Mouse (Mus musculus): ENCODE results near the gene Spock2. TPM values are rescaled to one million over a fixed set of nuclear protein-coding genes. Genes with fewer than 3 reads are reported as not detected.
"Not testable (repeated sequence)": the region's sequence is repeated elsewhere in the genome, so short reads cannot be mapped to it uniquely, and the experiment has no call there.

The Spock2 gene
- polyA plus RNA-seq, 1 experiment from 2014 or later = 3.8 TPM

DNA sequence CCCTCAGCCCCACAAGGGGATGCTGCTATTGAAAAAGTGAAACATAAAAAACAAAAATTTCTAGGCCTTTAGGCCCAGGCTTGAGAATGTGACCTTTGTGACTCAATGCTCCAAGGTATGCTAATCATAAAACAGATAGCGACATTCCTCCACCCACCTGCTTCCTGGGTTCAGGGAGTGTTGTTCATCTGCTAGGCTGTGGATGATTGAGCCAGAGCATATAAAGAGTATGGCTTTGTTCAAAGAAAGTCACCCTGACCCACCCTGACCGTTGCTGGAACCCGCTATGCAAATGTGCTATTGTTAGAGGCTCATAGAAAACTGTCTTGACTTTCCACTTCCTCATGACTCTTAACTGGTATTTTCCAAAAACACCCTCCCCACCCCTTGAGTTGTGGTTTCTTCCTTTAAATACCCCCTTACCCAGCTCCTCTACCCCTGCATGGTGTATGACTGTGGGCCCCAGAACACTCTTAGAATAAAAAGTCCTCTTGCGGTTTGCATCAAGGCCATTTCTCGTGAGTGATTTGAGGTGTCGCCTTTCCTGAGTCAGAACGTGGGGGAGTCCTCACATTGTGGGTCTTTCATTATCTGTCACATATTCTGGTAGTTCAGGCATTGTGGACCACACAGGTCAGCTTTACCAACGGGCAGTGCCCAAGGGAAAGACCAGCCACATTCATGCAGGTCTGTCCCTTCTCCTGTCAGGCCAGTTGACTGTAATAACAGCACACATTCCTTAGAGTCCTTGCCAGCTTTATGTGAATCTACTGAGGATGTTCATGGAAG lies 56.4 kb downstream of the Spock2 start:
- not testable (repeated sequence) for ATAC-seq (ENCODE audit: insufficient number of reproducible peaks, insufficient read depth, low FRiP score, low read depth); H3K4me2 ChIP-seq (replicated peaks; ENCODE audit: low read depth, low read length); H3K9me3 ChIP-seq (ENCODE audit: control insufficient read depth, low read depth, low read length); H3K27me3 ChIP-seq (ENCODE audit: control insufficient read depth, insufficient read depth, low read length); H3K4me3 ChIP-seq (ENCODE audit: low read depth, low read length); H3K9ac ChIP-seq (replicated peaks; ENCODE audit: low read depth, low read length); H3K4me1 ChIP-seq (ENCODE audit: control insufficient read depth, insufficient read depth, low read length); H3K36me3 ChIP-seq (ENCODE audit: control insufficient read depth, insufficient read depth, low read length); H3K27ac ChIP-seq (ENCODE audit: low read length)
- 81% methylated on average over 8 of the region's 8 CpGs for WGBS

DNA sequence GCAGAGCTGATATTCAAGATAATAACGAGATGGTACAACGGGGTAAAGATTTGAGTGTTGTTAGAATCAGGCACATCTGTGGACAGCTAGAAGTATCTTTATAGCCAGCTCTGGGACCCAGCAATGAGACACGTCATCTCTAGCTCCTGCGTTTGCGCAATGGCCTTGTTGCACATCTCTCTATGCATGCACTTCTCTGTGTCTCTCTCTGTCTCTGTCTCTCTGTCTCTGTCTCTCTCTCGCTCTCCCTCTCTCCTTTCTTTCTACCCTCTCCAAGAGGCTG lies 56.9 kb downstream of the Spock2 start:
- Histone ChIP-seq H3K4me2 (replicated peaks; ENCODE audit: low read depth, low read length) (no peak overlapping the region), H3K9me3 (ENCODE audit: control insufficient read depth, low read depth, low read length) (no peaks in the 10 kb centered on the region), H3K27me3 (ENCODE audit: control insufficient read depth, insufficient read depth, low read length) (no peaks in the 10 kb centered on the region), H3K27ac (ENCODE audit: low read length) (no peak overlapping the region), H3K4me1 (ENCODE audit: control insufficient read depth, insufficient read depth, low read length) (no peaks in the 10 kb centered on the region), H3K9ac (replicated peaks; ENCODE audit: low read depth, low read length) (no peak overlapping the region), H3K4me3 (ENCODE audit: low read depth, low read length) (no peak overlapping the region), H3K36me3 (ENCODE audit: control insufficient read depth, insufficient read depth, low read length) (no peaks in the 10 kb centered on the region)
- 93% methylated on average over 6 of the region's 6 CpGs for WGBS
- no peak for ATAC-seq (ENCODE audit: insufficient number of reproducible peaks, insufficient read depth, low FRiP score, low read depth)

DNA sequence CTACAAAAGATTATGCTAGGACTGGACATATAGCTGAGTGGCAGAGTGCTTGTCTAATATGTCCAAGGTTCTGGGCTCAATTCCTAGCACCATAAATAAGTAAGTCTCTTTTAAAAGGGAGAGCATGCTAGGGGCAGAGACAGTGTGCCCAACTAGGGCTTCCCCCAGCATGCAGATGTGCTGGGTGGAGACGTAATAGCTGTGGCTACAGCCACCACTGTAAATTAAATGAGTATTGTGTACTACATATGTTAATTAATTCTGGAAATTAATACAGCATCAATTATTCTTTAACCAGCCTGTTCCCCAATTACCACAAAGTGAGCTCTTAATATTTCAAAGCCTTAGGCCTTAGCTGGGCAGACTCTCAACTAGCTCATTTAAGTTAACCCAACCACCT lies 58.9 kb downstream of the Spock2 start:
- H3K27me3 ChIP-seq (ENCODE audit: control insufficient read depth, insufficient read depth, low read length) = no peaks in the 10 kb centered on the region
- no peak for ATAC-seq (ENCODE audit: insufficient number of reproducible peaks, insufficient read depth, low FRiP score, low read depth)
- H3K4me1 ChIP-seq (ENCODE audit: control insufficient read depth, insufficient read depth, low read length) = no peaks in the 10 kb centered on the region
- H3K36me3 ChIP-seq (ENCODE audit: control insufficient read depth, insufficient read depth, low read length) = no peaks in the 10 kb centered on the region
- no peak overlapping the region for H3K27ac ChIP-seq (ENCODE audit: low read length)
- no peak overlapping the region for H3K9ac ChIP-seq (replicated peaks; ENCODE audit: low read depth, low read length)
- no peaks in the 10 kb centered on the region for H3K9me3 ChIP-seq (ENCODE audit: control insufficient read depth, low read depth, low read length)
- no peak overlapping the region for H3K4me3 ChIP-seq (ENCODE audit: low read depth, low read length)
- no peak overlapping the region for H3K4me2 ChIP-seq (replicated peaks; ENCODE audit: low read depth, low read length)
- 93% methylated on average over 1 of the region's 1 CpGs for WGBS

DNA sequence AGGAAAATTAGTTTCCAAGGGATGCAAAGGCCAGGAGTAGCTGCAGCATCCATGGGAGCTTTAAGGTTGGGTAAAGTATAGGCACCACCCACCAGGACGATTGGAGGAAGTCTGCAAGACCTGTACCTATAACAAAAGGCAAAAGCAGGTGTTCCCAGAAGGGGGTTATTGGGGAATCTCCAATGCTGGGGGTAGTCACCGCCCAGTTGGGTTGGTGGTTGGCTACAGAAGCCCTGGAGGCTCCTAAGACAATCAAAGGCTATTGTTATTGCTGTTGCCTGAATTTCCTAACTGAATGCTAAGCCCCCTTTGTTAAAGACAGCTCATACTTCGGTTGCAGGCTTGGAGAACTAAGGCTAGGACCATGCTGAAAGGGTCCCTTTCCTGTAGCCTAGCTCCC lies 60.0 kb downstream of the Spock2 start:
- Histone ChIP-seq H3K36me3 (ENCODE audit: control insufficient read depth, insufficient read depth, low read length) (no peaks in the 10 kb centered on the region), H3K4me3 (ENCODE audit: low read depth, low read length) (no peak overlapping the region), H3K9ac (replicated peaks; ENCODE audit: low read depth, low read length) (no peak overlapping the region), H3K27me3 (ENCODE audit: control insufficient read depth, insufficient read depth, low read length) (no peaks in the 10 kb centered on the region), H3K4me2 (replicated peaks; ENCODE audit: low read depth, low read length) (no peak overlapping the region), H3K4me1 (ENCODE audit: control insufficient read depth, insufficient read depth, low read length) (no peaks in the 10 kb centered on the region), H3K27ac (ENCODE audit: low read length) (no peak overlapping the region), H3K9me3 (ENCODE audit: control insufficient read depth, low read depth, low read length) (no peaks in the 10 kb centered on the region)
- 34% methylated on average over 3 of the region's 3 CpGs for WGBS
- no peak for ATAC-seq (ENCODE audit: insufficient number of reproducible peaks, insufficient read depth, low FRiP score, low read depth)

DNA sequence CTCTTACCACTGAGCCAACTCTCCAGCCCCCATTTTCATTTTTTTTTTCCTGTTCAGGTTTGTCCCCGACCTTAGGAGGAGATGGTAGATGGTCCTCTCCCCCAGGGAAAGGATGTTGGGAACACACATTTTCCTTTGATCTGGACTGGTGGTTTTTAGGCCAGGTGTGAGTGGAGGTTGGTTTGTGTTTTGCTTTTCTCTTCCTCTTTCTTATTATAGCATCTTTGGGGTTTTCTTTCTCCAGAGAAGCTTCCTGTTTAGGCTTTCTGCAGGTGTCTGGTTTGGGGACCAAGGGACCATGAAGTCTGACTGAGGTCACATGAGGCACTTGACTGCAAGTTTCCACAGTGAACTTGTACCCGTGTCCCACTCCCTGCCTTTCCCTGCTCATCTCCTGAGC lies 62.3 kb downstream of the Spock2 start:
- WGBS = 66% methylated on average over 2 of the region's 2 CpGs
- H3K9ac ChIP-seq (replicated peaks; ENCODE audit: low read depth, low read length) = no peak overlapping the region
- H3K27ac ChIP-seq (ENCODE audit: low read length) = no peak overlapping the region
- no peaks in the 10 kb centered on the region for H3K4me1 ChIP-seq (ENCODE audit: control insufficient read depth, insufficient read depth, low read length)
- no peak for ATAC-seq (ENCODE audit: insufficient number of reproducible peaks, insufficient read depth, low FRiP score, low read depth)
- H3K9me3 ChIP-seq (ENCODE audit: control insufficient read depth, low read depth, low read length) = no peaks in the 10 kb centered on the region
- H3K36me3 ChIP-seq (ENCODE audit: control insufficient read depth, insufficient read depth, low read length) = no peaks in the 10 kb centered on the region
- H3K4me2 ChIP-seq (replicated peaks; ENCODE audit: low read depth, low read length) = no peak overlapping the region
- no peaks in the 10 kb centered on the region for H3K27me3 ChIP-seq (ENCODE audit: control insufficient read depth, insufficient read depth, low read length)
- H3K4me3 ChIP-seq (ENCODE audit: low read depth, low read length) = no peak overlapping the region

DNA sequence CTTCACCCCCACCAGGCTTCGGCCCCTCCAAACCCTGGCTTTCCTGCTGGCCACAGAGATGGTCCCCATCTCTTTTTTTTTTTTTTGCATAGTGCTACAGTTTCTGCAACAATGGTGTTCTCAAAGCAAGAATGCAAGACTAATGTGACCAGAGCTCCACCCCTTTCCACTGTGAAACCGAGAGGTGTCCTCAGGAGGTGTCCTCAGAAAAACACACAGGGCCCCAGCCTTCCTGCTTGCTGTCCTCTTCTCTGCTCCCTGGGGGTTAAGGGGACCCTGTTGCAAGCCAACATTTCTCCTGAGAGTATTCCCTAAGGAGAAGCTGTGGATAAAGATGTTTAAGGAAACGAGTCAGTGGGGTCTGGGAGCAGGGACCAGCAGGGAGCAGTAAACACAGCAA lies 62.9 kb downstream of the Spock2 start:
- no peaks in the 10 kb centered on the region for H3K36me3 ChIP-seq (ENCODE audit: control insufficient read depth, insufficient read depth, low read length)
- WGBS = 71% methylated on average over 3 of the region's 3 CpGs
- no peak overlapping the region for H3K27ac ChIP-seq (ENCODE audit: low read length)
- no peaks in the 10 kb centered on the region for H3K9me3 ChIP-seq (ENCODE audit: control insufficient read depth, low read depth, low read length)
- no peak overlapping the region for H3K9ac ChIP-seq (replicated peaks; ENCODE audit: low read depth, low read length)
- no peak overlapping the region for H3K4me3 ChIP-seq (ENCODE audit: low read depth, low read length)
- H3K4me1 ChIP-seq (ENCODE audit: control insufficient read depth, insufficient read depth, low read length) = no peaks in the 10 kb centered on the region
- no peaks in the 10 kb centered on the region for H3K27me3 ChIP-seq (ENCODE audit: control insufficient read depth, insufficient read depth, low read length)
- ATAC-seq (ENCODE audit: insufficient number of reproducible peaks, insufficient read depth, low FRiP score, low read depth) = no peak
- no peak overlapping the region for H3K4me2 ChIP-seq (replicated peaks; ENCODE audit: low read depth, low read length)

DNA sequence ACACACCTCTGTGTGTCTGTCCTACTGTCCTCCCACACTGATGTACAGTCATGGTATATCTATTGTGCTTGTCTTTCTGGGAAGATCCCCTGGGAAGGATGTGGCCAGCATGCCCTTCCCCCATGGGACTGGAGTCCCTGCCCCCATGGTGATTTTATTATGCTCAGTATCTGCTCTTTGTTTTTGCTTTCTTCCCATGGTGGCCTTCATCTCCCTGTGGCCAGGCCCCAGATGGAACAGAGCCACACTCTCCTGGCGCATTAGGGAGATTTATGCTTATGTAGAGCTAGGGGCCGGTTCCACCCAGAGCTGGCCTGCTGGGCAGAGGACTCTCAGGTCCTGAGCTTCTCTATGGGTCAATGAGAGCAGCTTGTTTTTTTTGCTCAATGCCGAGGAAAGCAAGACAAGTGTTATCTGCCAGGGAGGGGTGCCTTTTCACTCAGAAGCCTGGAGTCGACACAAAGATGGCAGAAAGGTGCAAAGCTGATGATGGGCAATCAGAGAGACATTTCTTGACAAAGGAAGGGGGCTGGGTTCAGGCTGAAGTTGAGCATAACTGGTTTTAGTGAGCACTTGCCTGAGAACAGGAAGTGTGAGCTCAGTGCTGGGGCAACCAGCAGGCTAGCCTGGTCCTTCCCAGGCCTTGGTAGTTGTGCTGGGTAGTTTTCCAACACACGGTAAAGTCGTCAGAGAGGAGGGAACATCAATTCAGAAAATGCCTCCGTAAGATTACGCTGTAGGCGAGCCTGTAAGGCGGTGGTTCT lies 64.5 kb downstream of the Spock2 start:
- Histone ChIP-seq H3K36me3 (ENCODE audit: control insufficient read depth, insufficient read depth, low read length) (no peaks in the 10 kb centered on the region), H3K9me3 (ENCODE audit: control insufficient read depth, low read depth, low read length) (no peaks in the 10 kb centered on the region; the same call in 1 of the 2 replicates), H3K27ac (ENCODE audit: low read length) (no peak overlapping the region), H3K9ac (replicated peaks; ENCODE audit: low read depth, low read length) (no peak overlapping the region), H3K4me1 (ENCODE audit: control insufficient read depth, insufficient read depth, low read length) (no peaks in the 10 kb centered on the region), H3K4me3 (ENCODE audit: low read depth, low read length) (no peak overlapping the region), H3K27me3 (ENCODE audit: control insufficient read depth, insufficient read depth, low read length) (no peaks in the 10 kb centered on the region), H3K4me2 (replicated peaks; ENCODE audit: low read depth, low read length) (no peak overlapping the region)
- ATAC-seq (ENCODE audit: insufficient number of reproducible peaks, insufficient read depth, low FRiP score, low read depth) = no peak
- WGBS = 77% methylated on average over 10 of the region's 10 CpGs

DNA sequence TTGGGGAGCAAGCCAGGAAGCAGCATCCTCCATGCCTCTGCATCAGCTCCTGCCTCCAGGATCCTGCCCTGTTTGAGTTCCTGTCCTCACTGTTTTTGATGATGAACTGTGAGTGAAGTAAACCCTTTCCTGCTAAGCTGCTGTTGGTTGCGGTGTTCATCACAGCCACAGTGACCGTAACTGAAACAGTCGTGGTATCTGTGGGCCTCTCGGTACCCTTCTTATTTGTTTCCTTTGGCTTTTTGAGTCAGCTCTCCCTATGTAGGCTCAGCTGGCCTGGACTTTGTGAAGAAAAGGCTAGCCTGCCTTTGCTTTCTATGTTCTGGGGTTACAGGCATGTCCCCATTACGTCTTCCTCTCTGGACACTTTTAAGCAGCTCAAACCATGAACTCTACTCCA lies 65.3 kb downstream of the Spock2 start:
- 89% methylated on average over 5 of the region's 5 CpGs for whole genome bisulfite sequencing
- no peaks in the 10 kb centered on the region for H3K36me3 ChIP-seq (ENCODE audit: control insufficient read depth, insufficient read depth, low read length)
- no peak overlapping the region for H3K4me3 ChIP-seq (ENCODE audit: low read depth, low read length)
- H3K9me3 ChIP-seq (ENCODE audit: control insufficient read depth, low read depth, low read length) = no peaks in the 10 kb centered on the region; the same call in 1 of the 2 replicates
- no peak overlapping the region for H3K4me2 ChIP-seq (replicated peaks; ENCODE audit: low read depth, low read length)
- H3K4me1 ChIP-seq (ENCODE audit: control insufficient read depth, insufficient read depth, low read length) = no peaks in the 10 kb centered on the region
- no peak for ATAC-seq (ENCODE audit: insufficient number of reproducible peaks, insufficient read depth, low FRiP score, low read depth)
- H3K9ac ChIP-seq (replicated peaks; ENCODE audit: low read depth, low read length) = no peak overlapping the region
- H3K27ac ChIP-seq (ENCODE audit: low read length) = no peak overlapping the region
- H3K27me3 ChIP-seq (ENCODE audit: control insufficient read depth, insufficient read depth, low read length) = no peaks in the 10 kb centered on the region

Measured in stomach, embryonic 14.5 days (tissue).